Mouse (Mus musculus) forelimb bud, embryonic 11.5 days (tissue): Measurements from ENCODE around the gene Rapgef5.
A peak's percentile ranks its signal among the peaks of the same experiment; 100 is the strongest.
"Not testable (repeated sequence)": the region's sequence is repeated elsewhere in the genome, so short reads cannot be mapped to it uniquely, and the experiment has no call there.

Experiments used
- DNase-seq: peaks from one replicate; pipeline ENCODE4 v3.0.0-alpha.2; 2012; ENCODE audit warnings: low read depth, low spot score

Gene Rapgef5

GRCm38 (mm10) chr12:117763247-117763646, 247.0 kb downstream of the Rapgef5 start:
- DNase-seq: no peak

- DNase-seq: peak; percentile 91
Observed at GRCm38 (mm10) chr12:117764839-117765238, 248.6 kb downstream of the Rapgef5 start.

- DNase-seq: peak; percentile 74
Observed at GRCm38 (mm10) chr12:117769113-117769512, 252.8 kb downstream of the Rapgef5 start.

- no peak for DNase-seq
Observed at GRCm38 (mm10) chr12:117770211-117770610, 253.9 kb downstream of the Rapgef5 start.

GRCm38 (mm10) chr12:117771156-117771555, 254.9 kb downstream of the Rapgef5 start:
- DNase-seq: no peak

GRCm38 (mm10) chr12:117772638-117773037, 256.4 kb downstream of the Rapgef5 start:
- peak; percentile 82 for DNase-seq

- DNase-seq: no peak
Observed at GRCm38 (mm10) chr12:117776841-117777240, 260.6 kb downstream of the Rapgef5 start.

GRCm38 (mm10) chr12:117781360-117781759, 265.1 kb downstream of the Rapgef5 start:
- no peak for DNase-seq

GRCm38 (mm10) chr12:117783426-117783825, 267.1 kb downstream of the Rapgef5 start:
- DNase-seq: no peak

GRCm38 (mm10) chr12:117786621-117787020, 270.3 kb downstream of the Rapgef5 start:
- no peak for DNase-seq

GRCm38 (mm10) chr12:117788513-117789011, 272.3 kb downstream of the Rapgef5 start:
- DNase-seq: peak; percentile 25

- no peak for DNase-seq
Observed at GRCm38 (mm10) chr12:117789017-117789416, 272.7 kb downstream of the Rapgef5 start.

GRCm38 (mm10) chr12:117795303-117795702, 279.0 kb downstream of the Rapgef5 start:
- no peak for DNase-seq

- not testable (repeated sequence) for DNase-seq
Observed at GRCm38 (mm10) chr12:117803989-117804388, 287.7 kb downstream of the Rapgef5 start, which contains the start of gene Cdca7l. TSS of gene Cdca7l (plus strand) at chr12:117804289.

GRCm38 (mm10) chr12:117805576-117805975, 289.3 kb downstream of the Rapgef5 start:
- no peak for DNase-seq

GRCm38 (mm10) chr12:117806007-117806451, 289.8 kb downstream of the Rapgef5 start:
- DNase-seq: peak; percentile 46

GRCm38 (mm10) chr12:117806470-117806869, 290.2 kb downstream of the Rapgef5 start:
- no peak for DNase-seq

- DNase-seq: no peak
Observed at GRCm38 (mm10) chr12:117807637-117808036, 291.4 kb downstream of the Rapgef5 start.

GRCm38 (mm10) chr12:117808355-117809326, 292.4 kb downstream of the Rapgef5 start:
- DNase-seq: no peak
